Mouse (Mus musculus) ovary, postnatal 36 days (tissue): Measurements from ENCODE around the gene Ptx4.

Experiments
- DNase-seq: peaks from one replicate; pipeline ENCODE4 v3.0.0; 2022; ENCODE audit warnings: low spot score, mixed read lengths

Gene Ptx4

DNA sequence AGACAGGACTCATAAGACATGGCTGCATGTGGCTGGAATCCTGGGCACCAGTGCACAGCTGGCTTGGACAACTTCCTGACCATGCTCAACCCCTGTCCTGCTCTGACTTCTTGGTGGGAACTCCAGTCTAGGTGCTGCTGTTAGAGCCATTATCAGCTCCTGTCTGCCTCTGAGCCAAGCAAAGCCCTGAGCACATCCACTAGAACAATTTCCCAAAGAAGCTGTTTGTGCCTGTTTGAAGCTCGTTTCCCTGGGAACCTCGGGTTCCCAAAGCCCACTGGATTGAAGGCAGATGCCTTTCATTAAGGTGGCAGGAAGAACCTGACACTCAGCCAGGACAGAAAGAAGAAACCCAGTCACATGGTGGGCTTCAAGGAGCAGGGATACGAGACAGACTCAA, at the start of gene Ptx4:
Ptx4 (plus strand) TSS at position 355 of the 400 bp plus-strand sequence.
- DNase-seq = no peak

DNA sequence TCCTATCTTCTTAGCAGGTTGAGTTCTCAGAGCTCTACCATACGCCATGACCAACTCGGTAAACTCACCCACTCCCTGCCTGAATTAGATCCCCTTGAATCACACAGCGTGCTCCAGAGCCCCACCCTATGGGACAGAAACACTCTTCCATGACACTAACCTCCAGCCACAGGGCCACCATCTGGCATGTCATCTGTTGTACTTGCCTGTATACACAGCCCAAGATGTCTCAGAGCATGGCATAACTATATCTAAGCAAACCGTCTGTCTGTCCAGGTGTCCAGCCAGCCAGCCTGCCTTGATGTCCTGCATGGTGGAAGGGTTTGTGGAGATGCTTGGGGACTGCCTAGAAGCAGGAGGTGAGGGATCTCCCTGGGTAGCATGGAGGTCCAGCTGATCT, 43.7 kb upstream of the Ptx4 start:
- DNase-seq = no peak

- DNase-seq = peak; percentile 67
These were observed 42.7 kb upstream of the Ptx4 start for GRCm38 (mm10) chr17:25077771-25078372.

GRCm38 (mm10) chr17:25080210-25080609, 40.4 kb upstream of the Ptx4 start:
- DNase-seq = no peak

- no peak for DNase-seq
These were observed 39.6 kb upstream of the Ptx4 start for GRCm38 (mm10) chr17:25080960-25081381.

DNA sequence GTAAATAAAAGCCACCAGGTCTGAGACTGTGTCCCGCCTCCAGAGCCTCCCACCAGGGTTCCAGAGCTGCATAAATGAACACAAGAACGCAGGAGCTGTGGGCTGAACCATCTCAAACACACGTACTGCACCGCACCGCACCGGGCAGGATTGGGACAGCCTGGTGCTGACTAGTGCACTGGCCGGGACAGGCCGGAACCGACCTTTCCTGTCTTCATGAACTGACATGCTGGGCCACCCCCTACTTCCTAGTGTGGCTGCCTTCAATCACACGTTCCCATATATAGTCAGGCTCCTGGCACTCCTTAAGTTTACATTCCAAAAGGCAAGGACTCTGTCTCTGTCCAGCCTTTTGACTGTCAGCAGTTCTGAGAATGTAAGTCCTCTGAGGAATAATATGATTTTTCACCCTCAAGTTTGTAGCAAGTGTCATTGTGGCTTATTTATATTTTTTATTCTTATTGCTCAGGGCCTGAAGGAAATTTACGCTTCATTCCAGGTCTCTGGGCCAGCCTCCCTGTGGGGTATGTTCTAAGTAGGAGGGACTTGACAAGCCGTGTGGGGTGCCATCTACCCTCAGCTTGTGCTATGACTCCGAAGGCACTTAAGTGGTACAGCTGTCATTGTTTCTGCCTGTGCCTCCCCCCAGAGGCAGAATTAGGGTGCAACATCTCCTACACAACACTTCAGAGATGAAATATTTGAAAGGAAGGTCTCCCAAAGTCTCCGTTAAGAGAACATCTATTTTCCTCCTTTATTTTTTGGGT, 38.3 kb upstream of the Ptx4 start:
- DNase-seq = no peak

GRCm38 (mm10) chr17:25082887-25083286, 37.7 kb upstream of the Ptx4 start:
- DNase-seq = no peak

DNA sequence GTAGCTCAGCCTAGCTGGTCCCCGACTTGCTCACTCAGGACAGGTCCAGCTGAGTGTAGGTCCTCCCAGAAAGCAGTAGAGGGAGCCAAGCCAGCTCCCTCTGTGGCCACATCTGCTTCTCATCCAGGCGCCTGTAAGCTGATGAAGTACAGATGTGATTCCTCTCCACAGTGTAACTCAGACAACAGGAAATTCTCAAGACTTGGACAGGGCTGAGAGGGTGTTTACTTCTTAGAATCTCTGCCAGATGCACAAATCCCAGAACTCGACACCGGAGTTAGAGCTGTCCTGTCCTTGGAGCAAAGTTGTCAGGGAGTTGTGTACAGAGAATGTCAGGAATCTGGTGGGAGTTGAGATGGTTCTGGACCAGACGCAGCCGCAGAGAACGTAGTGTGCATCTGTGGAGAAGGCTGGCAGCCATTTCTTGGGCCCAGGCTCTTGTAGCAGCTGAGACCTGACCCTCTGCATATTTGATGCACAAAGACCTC, 37.1 kb upstream of the Ptx4 start, which contains the start of gene Tmem204:
Tmem204 (minus strand) TSS at position 148 of the 488 bp plus-strand sequence.
- DNase-seq = peak; percentile 40

DNA sequence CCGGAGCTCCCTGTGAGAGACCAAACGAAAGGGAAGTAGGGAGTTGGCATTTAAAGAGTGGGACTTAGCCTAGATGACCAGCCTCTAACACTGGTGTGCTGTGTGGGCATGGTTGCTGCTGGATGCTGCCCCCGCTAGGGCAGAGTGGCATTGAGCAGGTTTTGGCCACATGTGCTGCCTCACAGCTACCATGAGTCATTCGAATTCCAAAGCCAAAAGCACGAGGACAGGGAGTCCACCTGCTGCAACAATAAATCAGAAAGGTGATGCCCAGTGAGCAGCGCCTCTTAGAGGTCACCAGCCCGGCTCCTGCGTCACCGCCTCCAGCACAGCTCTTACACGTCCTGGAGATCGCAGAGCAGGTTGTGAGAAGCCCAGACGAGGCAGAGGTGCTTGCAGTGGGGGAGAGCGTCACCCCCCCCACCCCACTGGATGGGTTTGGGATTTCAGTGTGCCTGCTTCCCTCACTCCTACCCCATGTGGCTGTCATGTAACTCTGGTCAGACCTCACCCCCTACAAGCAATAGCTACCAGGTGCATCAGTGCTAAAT, 35.6 kb upstream of the Ptx4 start:
- no peak for DNase-seq

GRCm38 (mm10) chr17:25086724-25087123, 33.8 kb upstream of the Ptx4 start:
- DNase-seq = no peak

GRCm38 (mm10) chr17:25089158-25089557, 31.4 kb upstream of the Ptx4 start:
- no peak for DNase-seq

GRCm38 (mm10) chr17:25090450-25090849, 30.1 kb upstream of the Ptx4 start:
- DNase-seq = no peak

DNA sequence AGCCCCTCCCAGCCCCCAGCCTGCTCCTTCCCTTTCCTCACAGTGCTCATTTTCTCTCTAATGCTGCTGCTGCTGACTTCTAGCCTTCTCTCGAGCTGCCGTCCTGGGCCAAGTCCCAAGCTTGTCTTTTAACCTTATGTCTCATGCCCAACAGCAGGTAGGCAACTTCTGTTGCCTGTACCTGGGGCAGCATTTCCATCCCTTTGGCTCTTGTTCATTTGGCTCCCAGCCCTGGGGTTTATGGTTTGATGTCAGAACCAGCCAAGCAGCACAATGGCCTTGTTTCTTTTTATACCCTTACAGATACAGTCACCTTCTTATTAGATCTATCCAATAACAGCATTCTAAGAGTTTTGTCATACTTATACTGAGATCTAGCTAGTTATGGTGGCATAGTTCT, 24.3 kb upstream of the Ptx4 start:
- DNase-seq = no peak

DNA sequence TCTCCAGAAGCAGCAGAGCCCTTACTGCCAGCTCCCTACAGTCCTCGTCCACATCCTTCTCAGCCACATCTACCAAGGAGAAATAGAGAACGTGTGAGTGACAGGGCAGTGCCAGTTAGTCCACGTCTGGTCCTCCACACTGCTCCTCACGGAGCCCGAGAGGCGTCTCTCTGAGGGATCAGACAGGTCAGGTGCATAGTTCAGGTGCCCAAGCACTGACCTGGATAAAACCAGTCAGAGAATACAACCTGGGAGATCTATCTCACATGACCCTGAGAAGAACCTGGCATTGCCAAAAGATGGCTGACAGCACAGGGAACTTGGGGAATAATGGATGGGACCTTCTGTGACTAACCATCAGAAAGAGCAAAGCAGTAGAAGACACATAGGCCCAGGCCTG, 20.5 kb upstream of the Ptx4 start:
- no peak for DNase-seq

- DNase-seq = no peak
These were observed 19.2 kb upstream of the Ptx4 start for GRCm38 (mm10) chr17:25101338-25101737.

DNA sequence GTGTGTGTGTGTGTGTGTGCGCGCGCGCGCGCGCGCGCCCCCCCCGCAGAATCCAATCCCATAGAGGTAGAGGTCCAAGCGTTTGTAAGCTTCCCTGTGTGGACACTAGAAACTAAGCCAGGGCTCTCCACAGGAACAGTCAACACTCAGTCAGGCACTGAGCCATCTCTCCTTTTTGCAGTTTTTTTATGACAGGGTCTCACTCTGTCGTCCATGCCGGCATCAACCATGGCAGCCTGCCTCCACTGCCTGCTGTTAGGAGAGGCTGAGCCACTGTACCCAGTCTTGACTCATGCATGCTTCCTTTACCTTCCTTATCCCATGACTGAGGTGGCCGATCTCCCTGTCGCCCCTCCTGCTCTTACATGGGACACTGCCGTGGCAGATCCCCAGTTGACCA, 12.8 kb upstream of the Ptx4 start:
- no peak for DNase-seq

- DNase-seq = peak; percentile 25
These were observed 11.0 kb upstream of the Ptx4 start for GRCm38 (mm10) chr17:25109578-25109977.

- DNase-seq = no peak
These were observed 10.0 kb upstream of the Ptx4 start for GRCm38 (mm10) chr17:25110590-25110989.

DNA sequence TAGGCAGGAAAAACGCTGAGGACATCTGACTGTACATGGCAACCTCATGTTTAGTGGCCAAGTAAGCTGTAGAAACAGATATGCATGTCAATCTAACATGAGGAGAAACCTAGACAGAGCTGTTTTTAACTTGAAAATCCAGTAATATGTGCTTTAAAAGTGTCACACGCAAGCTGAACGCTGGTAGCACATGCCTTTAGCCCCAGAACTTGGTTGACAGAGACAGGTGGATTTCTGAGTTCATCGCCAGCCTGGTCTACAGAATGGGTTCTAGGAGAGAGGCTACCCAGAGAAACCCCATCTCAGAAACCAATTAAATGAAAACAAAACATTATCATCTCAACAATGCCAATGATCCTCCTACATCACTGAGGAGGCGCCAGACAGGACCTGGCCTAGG, 9.3 kb upstream of the Ptx4 start:
- no peak for DNase-seq

DNA sequence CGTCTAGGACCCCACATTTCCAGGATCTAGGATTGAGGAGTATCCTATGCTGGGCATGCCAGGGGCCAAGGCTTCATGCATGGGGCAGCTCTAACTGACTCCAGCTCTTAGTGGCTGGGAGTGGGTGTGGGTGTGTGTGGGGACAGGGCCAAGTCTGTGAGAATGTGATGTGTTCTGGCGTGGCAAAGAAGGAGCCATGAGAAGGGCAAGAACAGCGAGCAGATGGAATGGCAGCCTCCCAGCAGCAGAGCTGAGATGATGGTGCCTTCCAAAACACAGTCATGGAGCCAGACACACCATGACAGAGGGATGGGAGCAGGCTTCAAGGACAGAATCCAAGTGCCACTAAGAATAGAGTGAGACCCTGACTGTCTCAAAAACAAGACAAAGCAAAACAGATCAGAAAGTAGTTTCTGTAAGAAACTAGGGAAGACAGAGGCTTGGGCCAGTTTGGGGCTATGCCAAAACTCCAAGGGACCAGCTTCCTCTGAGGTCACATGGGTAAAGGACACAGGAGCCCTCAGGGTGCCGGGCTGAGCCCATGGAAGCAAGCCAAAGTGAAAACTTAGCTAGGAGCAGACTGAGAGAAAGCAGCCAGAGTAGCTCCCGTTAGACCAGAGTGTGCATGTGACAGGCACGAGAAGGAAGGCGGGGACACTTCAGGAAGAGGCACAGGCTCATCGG, 8.7 kb upstream of the Ptx4 start:
- DNase-seq = peak; percentile 23

DNA sequence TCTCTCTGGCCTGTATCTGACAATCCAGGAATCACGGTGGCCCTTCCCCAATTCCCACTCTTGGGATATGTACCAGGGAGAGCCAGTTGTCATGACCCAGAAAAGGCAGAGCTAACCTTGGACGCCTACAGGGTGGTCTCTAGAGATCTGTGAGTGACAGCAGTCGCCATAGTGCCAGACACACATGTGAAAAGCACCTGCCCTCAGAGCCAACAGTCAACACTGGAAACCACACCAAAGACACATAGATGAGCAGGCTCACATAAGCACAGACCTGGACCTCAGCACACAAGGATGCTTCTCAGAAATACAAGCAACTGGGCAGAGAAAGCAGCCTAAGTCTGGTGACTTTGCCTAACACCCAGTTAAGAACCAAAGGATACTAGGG, 8.1 kb upstream of the Ptx4 start:
- no peak for DNase-seq

- DNase-seq = no peak
These were observed 5.5 kb upstream of the Ptx4 start for GRCm38 (mm10) chr17:25114908-25115645.
